ENCODE assay signal across 11 mouse cellular contexts in genomic region chr5:146704241-146704640, GRCm38 (mm10).
DNase-seq lines count a peak whose midpoint lies in the region; ATAC-seq and TF ChIP-seq lines count a peak whose summit lies in the region.
"Had no signal": no experiment of that assay in that cellular context is flagged by ENCODE, and none has a peak within 500 bp of the region (broad histone marks: within the 10 kb centered on the region; RNA-seq: fewer than 3 reads in every experiment).

No protein-coding gene starts in this region.

- no peak overlapping the region for H3K27ac ChIP-seq in hindbrain, postnatal 0 days
- no peak overlapping the region for H3K27ac ChIP-seq in hindbrain, embryonic 11.5 days (ENCODE audit: low read depth, low read length)
- H3K27ac ChIP-seq in liver, embryonic 14.5 days: peak overlapping the region; percentile 100
- H3K27ac ChIP-seq in midbrain, embryonic 15.5 days: no peak overlapping the region
- H3K27ac ChIP-seq: lung, embryonic 15.5 days had no signal

- TF ChIP-seq CTCF in hindbrain, postnatal 0 days (IDR thresholded peaks at IDR 0.05; ENCODE audit: low read depth): peak; percentile 52
- peak; percentile 86 for TF ChIP-seq CTCF in E14TG2a.4 (conservative IDR thresholded peaks at IDR 0.05; ENCODE audit: low read length)
- peak; percentile 80 for TF ChIP-seq CTCF in liver, embryonic 14.5 days (IDR thresholded peaks at IDR 0.05; ENCODE audit: low read depth)

- intact Hi-C loops in left cerebral cortex, postnatal 10 days (cut with DNase I): no loop called here

- TF ChIP-seq EP300 in liver, embryonic 14.5 days (IDR thresholded peaks at IDR 0.05; ENCODE audit: low read depth): no peak

- no peak overlapping the region for H3K4me3 ChIP-seq in hindbrain, postnatal 0 days (ENCODE audit: low read length)
- H3K4me3 ChIP-seq in hindbrain, embryonic 11.5 days (ENCODE audit: low read depth, low read length): no peak overlapping the region
- no peak overlapping the region for H3K4me3 ChIP-seq in E14TG2a.4 (replicated peaks; ENCODE audit: low read length)
- peak overlapping the region in 1 of 2 experiments; percentile 31; a peak in 2 of 4 replicates for H3K4me3 ChIP-seq in liver, embryonic 14.5 days (ENCODE audit: insufficient read depth in 1 of 2, low read depth in 2 of 2, low read length in 2 of 2)
- no peak overlapping the region for H3K4me3 ChIP-seq in midbrain, embryonic 15.5 days
- H3K4me3 ChIP-seq: lung, embryonic 15.5 days had no signal

- WGBS in hindbrain, postnatal 0 days: 94% methylated on average over 4 of the region's 4 CpGs
- 90% methylated on average over 4 of the region's 4 CpGs for WGBS in hindbrain, embryonic 11.5 days
- 87% methylated on average over 4 of the region's 4 CpGs for WGBS in liver, embryonic 14.5 days (ENCODE audit: insufficient replicate concordance)
- 93% methylated on average over 4 of the region's 4 CpGs for WGBS in midbrain, embryonic 15.5 days

- no peaks in the 10 kb centered on the region for H3K4me1 ChIP-seq in hindbrain, postnatal 0 days (ENCODE audit: insufficient read depth, low read length)
- no peaks in the 10 kb centered on the region for H3K4me1 ChIP-seq in hindbrain, embryonic 11.5 days (replicated peaks; ENCODE audit: control insufficient read depth, insufficient read depth, low read length)
- H3K4me1 ChIP-seq in E14TG2a.4 (replicated peaks; ENCODE audit: low read depth, low read length): peaks cover 44% of the 10 kb centered on the region
- H3K4me1 ChIP-seq in liver, embryonic 14.5 days (replicated peaks; ENCODE audit: control insufficient read depth in 2 of 2, insufficient read depth in 2 of 2, low read length in 1 of 2): peaks cover 29 to 57% of the 10 kb centered on the region in 2 experiments
- 0 out of 2 replicates have a peak, but pooled peaks cover 4% of the 10 kb centered on the region for H3K4me1 ChIP-seq in midbrain, embryonic 15.5 days

- ATAC-seq in hindbrain, postnatal 0 days: no peak
- ATAC-seq in hindbrain, embryonic 11.5 days (ENCODE audit: low FRiP score): no peak
- no peak; the same call in 1 of the 2 replicates for ATAC-seq in liver, embryonic 14.5 days (ENCODE audit: insufficient read depth)
- ATAC-seq in midbrain, embryonic 15.5 days (replicated peaks): no peak

- no peak overlapping the region for H3K9ac ChIP-seq in hindbrain, postnatal 0 days (replicated peaks; ENCODE audit: low read length)
- H3K9ac ChIP-seq in hindbrain, embryonic 11.5 days (ENCODE audit: low read depth, low read length): no peak overlapping the region
- H3K9ac ChIP-seq in liver, embryonic 14.5 days (replicated peaks): peak overlapping the region; percentile 60
- H3K9ac ChIP-seq in midbrain, embryonic 15.5 days: no peak overlapping the region
- H3K9ac ChIP-seq: lung, embryonic 15.5 days had no signal

- H3K4me2 ChIP-seq in hindbrain, postnatal 0 days (ENCODE audit: low read depth, low read length): no peak overlapping the region
- H3K4me2 ChIP-seq in hindbrain, embryonic 11.5 days (replicated peaks; ENCODE audit: low read depth, low read length): no peak overlapping the region
- peak overlapping the region; percentile 71 for H3K4me2 ChIP-seq in liver, embryonic 14.5 days (ENCODE audit: low read depth)
- no peak overlapping the region for H3K4me2 ChIP-seq in midbrain, embryonic 15.5 days
- H3K4me2 ChIP-seq: lung, embryonic 15.5 days had no signal

- DNase-seq in hindbrain, postnatal 0 days (ENCODE audit: low spot score): no peak
- no peak for DNase-seq in hindbrain, embryonic 11.5 days (ENCODE audit: low spot score)
- peak; percentile 71 for DNase-seq in ZHBTc4 (ENCODE audit: low read depth, low spot score)
- no peak for DNase-seq in liver, embryonic 14.5 days (ENCODE audit: low read depth in 3 of 3, low spot score in 3 of 3)
- DNase-seq in cerebellum, adult 11-12 months: no peak
- DNase-seq in left cerebral cortex, postnatal 10 days (ENCODE audit: extremely low spot score in 1 of 2, low spot score in 2 of 2): no peak
- DNase-seq: cerebellum, adult 2 months; gastrocnemius, postnatal 36 days had no signal

- no peaks in the 10 kb centered on the region for H3K27me3 ChIP-seq in hindbrain, postnatal 0 days (ENCODE audit: insufficient read depth, low read length)
- H3K27me3 ChIP-seq in hindbrain, embryonic 11.5 days (ENCODE audit: control insufficient read depth, insufficient read depth, low read length): no peaks in the 10 kb centered on the region
- H3K27me3 ChIP-seq in E14TG2a.4 (ENCODE audit: insufficient read depth, low read length): peaks cover 18% of the 10 kb centered on the region
- no peaks in the 10 kb centered on the region for H3K27me3 ChIP-seq in liver, embryonic 14.5 days (ENCODE audit: control insufficient read depth, insufficient read depth, low read length)
- no peaks in the 10 kb centered on the region for H3K27me3 ChIP-seq in midbrain, embryonic 15.5 days (replicated peaks)
- H3K27me3 ChIP-seq: lung, embryonic 15.5 days had no signal

- no peaks in the 10 kb centered on the region for H3K36me3 ChIP-seq in hindbrain, postnatal 0 days (ENCODE audit: insufficient read depth, low read length)
- H3K36me3 ChIP-seq in hindbrain, embryonic 11.5 days (ENCODE audit: control insufficient read depth, insufficient read depth, low read length): no peaks in the 10 kb centered on the region
- H3K36me3 ChIP-seq in E14TG2a.4 (ENCODE audit: insufficient read depth, low read length): no peaks in the 10 kb centered on the region
- no peaks in the 10 kb centered on the region for H3K36me3 ChIP-seq in liver, embryonic 14.5 days (replicated peaks; ENCODE audit: control insufficient read depth, insufficient read depth, low read depth)
- no peaks in the 10 kb centered on the region for H3K36me3 ChIP-seq in midbrain, embryonic 15.5 days (replicated peaks)
- H3K36me3 ChIP-seq: lung, embryonic 15.5 days had no signal

- no peaks in the 10 kb centered on the region for H3K9me3 ChIP-seq in hindbrain, postnatal 0 days (ENCODE audit: low read length)
- no peaks in the 10 kb centered on the region for H3K9me3 ChIP-seq in hindbrain, embryonic 11.5 days (ENCODE audit: control insufficient read depth, low read length)
- H3K9me3 ChIP-seq in E14TG2a.4 (ENCODE audit: low read length): no peaks in the 10 kb centered on the region
- peaks cover 3% of the 10 kb centered on the region for H3K9me3 ChIP-seq in liver, embryonic 14.5 days (ENCODE audit: control insufficient read depth, low read length)
- H3K9me3 ChIP-seq in midbrain, embryonic 15.5 days: no peaks in the 10 kb centered on the region
- H3K9me3 ChIP-seq: lung, embryonic 15.5 days had no signal
